Mouse (Mus musculus) embryonic facial prominence, embryonic 11.5 days (tissue): ENCODE results near the gene Zscan5b. TPM values are rescaled to one million over a fixed set of nuclear protein-coding genes. Genes with fewer than 3 reads are reported as not detected.

Experiments used
- ATAC-seq: fragments of 200-750 bp; cut with Nextera tagmentation; replicated peaks from 2 replicates; pipeline ENCODE4 v1.8.0; 2017; ENCODE audit warnings: low read depth; ENCODE audit not compliant: insufficient number of reproducible peaks, low FRiP score, low TSS enrichment
- DNase-seq: peaks from one replicate; pipeline ENCODE4 v3.0.0-alpha.2; 2015; ENCODE audit warnings: low spot score
- H3K27ac ChIP-seq: fragments of 300-500 bp; sonication (generic); replicated peaks from 2 replicates; pipeline ENCODE4 v1.5.1; 2014; ENCODE audit warnings: mild to moderate bottlenecking, low read depth, low read length, control low read depth
- H3K27me3 ChIP-seq: fragments of 300-500 bp; sonication (generic); 2 replicates; pipeline ENCODE4 v1.6.1; 2014; ENCODE audit warnings: mild to moderate bottlenecking, low read length, moderate library complexity, mixed read lengths; ENCODE audit not compliant: control insufficient read depth, insufficient read depth
- H3K36me3 ChIP-seq: fragments of 300-500 bp; sonication (generic); replicated peaks from 2 replicates; pipeline ENCODE4 v1.6.1; 2014; ENCODE audit warnings: low read depth, mild to moderate bottlenecking, low read length, moderate library complexity, mixed read lengths; ENCODE audit not compliant: control insufficient read depth, insufficient read depth
- H3K4me1 ChIP-seq: fragments of 300-500 bp; sonication (generic); 2 replicates; pipeline ENCODE4 v1.6.1; 2014; ENCODE audit warnings: low read length, mixed read lengths; ENCODE audit not compliant: control insufficient read depth, insufficient read depth
- H3K4me2 ChIP-seq: fragments of 300-500 bp; sonication (generic); 2 replicates; pipeline ENCODE4 v1.6.1; 2014; ENCODE audit warnings: low read depth, mild to moderate bottlenecking, control low read depth, low read length, moderate library complexity
- H3K4me3 ChIP-seq: fragments of 300-500 bp; sonication (generic); 2 replicates; pipeline ENCODE4 v1.5.1; 2014; ENCODE audit warnings: low read depth, low read length, control low read depth
- H3K9ac ChIP-seq: fragments of 300-500 bp; sonication (generic); replicated peaks from 2 replicates; pipeline ENCODE4 v1.6.1; 2014; ENCODE audit warnings: mild to moderate bottlenecking, control low read depth, low read length
- H3K9me3 ChIP-seq: fragments of 300-500 bp; sonication (generic); replicated peaks from 2 replicates; pipeline ENCODE4 v1.6.1; 2016; ENCODE audit warnings: mild to moderate bottlenecking, low read length, inconsistent platforms, mixed read lengths; ENCODE audit not compliant: control insufficient read depth
- WGBS: fragments of 180-500 bp; shearing (Covaris S2); extraction: QIAGEN DNeasy Blood & Tissue Kit; methylation state at CpG from one replicate; pipeline ENCODE4 v1.1.7; 2014; 5-methylcytosine and 5-hydroxymethylcytosine counted together
- polyA plus RNA-seq: library from polyadenylated mRNA; unstranded; fragments of >200 nt; fragmentation: Nextera tagmentation; extraction: Ambion mirVana; gene quantifications from 2 replicates; pipeline ENCODE4 v1.2.1, GENCODE M21; 2014

The Zscan5b gene
- polyA plus RNA-seq, 1 experiment from 2014 or later = not detected

GRCm38 (mm10) chr7:6277906-6278305 lies 55.8 kb downstream of the Zscan5b start:
- no peak for ATAC-seq
- Histone ChIP-seq H3K9ac (no peak overlapping the region), H3K4me1 (no peaks in the 10 kb centered on the region), H3K27ac (no peak overlapping the region), H3K36me3 (no peaks in the 10 kb centered on the region), H3K27me3 (no peaks in the 10 kb centered on the region), H3K4me2 (no peak overlapping the region), H3K9me3 (no peaks in the 10 kb centered on the region), H3K4me3 (no peak overlapping the region)
- WGBS = 80% methylated on average over 3 of the region's 3 CpGs
- DNase-seq = no peak

- Histone ChIP-seq H3K4me1 (no peaks in the 10 kb centered on the region), H3K27ac (no peak overlapping the region), H3K9me3 (no peaks in the 10 kb centered on the region), H3K4me2 (peak overlapping the region; percentile 51), H3K9ac (no peak overlapping the region; the same call in 1 of the 2 replicates), H3K27me3 (no peaks in the 10 kb centered on the region), H3K36me3 (no peaks in the 10 kb centered on the region), H3K4me3 (peak overlapping the region; percentile 45)
- ATAC-seq = no peak
- WGBS = 3% methylated on average over 1 of the region's 1 CpGs
- DNase-seq = peak; percentile 87
Observed at GRCm38 (mm10) chr7:6282749-6283148, 60.7 kb downstream of the Zscan5b start.

- Histone ChIP-seq H3K9me3 (no peaks in the 10 kb centered on the region), H3K27me3 (no peaks in the 10 kb centered on the region), H3K36me3 (no peaks in the 10 kb centered on the region), H3K4me1 (no peaks in the 10 kb centered on the region), H3K9ac (peak overlapping the region; percentile 59), H3K4me3 (peak overlapping the region; percentile 45), H3K27ac (no peak overlapping the region), H3K4me2 (peak overlapping the region; percentile 51)
- WGBS = 1% methylated on average over 23 of the region's 23 CpGs
- DNase-seq (peak; percentile 93), ATAC-seq (peak; percentile 64)
Observed at GRCm38 (mm10) chr7:6283451-6284075, 61.5 kb downstream of the Zscan5b start.

GRCm38 (mm10) chr7:6284442-6285012 lies 62.4 kb downstream of the Zscan5b start:
- ATAC-seq (no peak), DNase-seq (no peak)
- H3K9ac ChIP-seq = no peak overlapping the region
- no peak overlapping the region for H3K4me3 ChIP-seq
- no peaks in the 10 kb centered on the region for H3K9me3 ChIP-seq
- no peaks in the 10 kb centered on the region for H3K36me3 ChIP-seq
- H3K27ac ChIP-seq = no peak overlapping the region
- WGBS = 86% methylated on average over 4 of the region's 4 CpGs
- H3K27me3 ChIP-seq = no peaks in the 10 kb centered on the region
- no peak overlapping the region for H3K4me2 ChIP-seq
- H3K4me1 ChIP-seq = no peaks in the 10 kb centered on the region

GRCm38 (mm10) chr7:6285366-6285765 lies 63.3 kb downstream of the Zscan5b start:
- no peak for ATAC-seq
- H3K4me2 ChIP-seq = no peak overlapping the region
- H3K9ac ChIP-seq = no peak overlapping the region
- no peak for DNase-seq
- no peaks in the 10 kb centered on the region for H3K36me3 ChIP-seq
- H3K27ac ChIP-seq = no peak overlapping the region
- 85% methylated on average over 6 of the region's 6 CpGs for WGBS
- no peaks in the 10 kb centered on the region for H3K4me1 ChIP-seq
- H3K4me3 ChIP-seq = no peak overlapping the region
- H3K9me3 ChIP-seq = no peaks in the 10 kb centered on the region
- H3K27me3 ChIP-seq = no peaks in the 10 kb centered on the region

GRCm38 (mm10) chr7:6285842-6286705 lies 64.0 kb downstream of the Zscan5b start, which contains the start of gene Zfp667:
Gene Zfp667 (plus strand): TSS chr7:6286579.
- Histone ChIP-seq H3K4me3 (peak within 1 kb of the TSS; percentile 45), H3K9ac (peak within 1 kb of the TSS; percentile 50), H3K27me3 (no peaks in the 10 kb centered on the region), H3K4me2 (peak within 1 kb of the TSS; percentile 51), H3K4me1 (no peaks in the 10 kb centered on the region), H3K9me3 (no peaks in the 10 kb centered on the region), H3K27ac (no peak within 1 kb of the TSS; the same call in 1 of the 2 replicates), H3K36me3 (no peaks in the 10 kb centered on the region)
- WGBS = 3% methylated on average over 47 of the region's 50 CpGs
- peak; percentile 98 for DNase-seq
- peak; percentile 85 for ATAC-seq

- Histone ChIP-seq H3K4me2 (peak overlapping the region; percentile 51), H3K9me3 (no peaks in the 10 kb centered on the region), H3K4me1 (no peaks in the 10 kb centered on the region), H3K27me3 (no peaks in the 10 kb centered on the region), H3K9ac (peak overlapping the region; percentile 29), H3K4me3 (peak overlapping the region; percentile 45), H3K36me3 (no peaks in the 10 kb centered on the region), H3K27ac (no peak overlapping the region)
- 32% methylated on average over 15 of the region's 15 CpGs for WGBS
- ATAC-seq (peak; percentile 27), DNase-seq (no peak)
Observed at GRCm38 (mm10) chr7:6286921-6287531, 64.9 kb downstream of the Zscan5b start.
